Mouse (Mus musculus): ENCODE measurements around the gene Gm28372. TPM values are rescaled to one million over a fixed set of nuclear protein-coding genes. Genes with fewer than 3 reads are reported as not detected.

Gene Gm28372
- polyA plus RNA-seq, 1 experiment from 2014 or later, result not detected

- no peaks in the 10 kb centered on the region for H3K36me3 ChIP-seq (ENCODE audit: control insufficient read depth, insufficient read depth, low read length)
- H3K27me3 ChIP-seq (ENCODE audit: control insufficient read depth, insufficient read depth, low read length), result no peaks in the 10 kb centered on the region
- ATAC-seq (ENCODE audit: insufficient number of reproducible peaks, low FRiP score, low TSS enrichment, low read depth) (no peak), DNase-seq (ENCODE audit: low spot score) (no peak)
- H3K9ac ChIP-seq (ENCODE audit: low read length), result no peak overlapping the region
- no peaks in the 10 kb centered on the region for H3K4me1 ChIP-seq (ENCODE audit: control insufficient read depth, insufficient read depth, low read length)
- H3K9me3 ChIP-seq (ENCODE audit: control insufficient read depth, low read length), result no peaks in the 10 kb centered on the region
- 37% methylated on average over 3 of the region's 3 CpGs for WGBS
- no peak overlapping the region for H3K4me2 ChIP-seq (ENCODE audit: low read depth, severe bottlenecking)
- H3K27ac ChIP-seq (replicated peaks; ENCODE audit: low read depth, low read length), result no peak overlapping the region
- no peak overlapping the region for H3K4me3 ChIP-seq (ENCODE audit: low read depth, low read length)
These were observed 21.8 kb upstream of the Gm28372 start for GRCm38 (mm10) chr2:130383205-130383604.

DNA sequence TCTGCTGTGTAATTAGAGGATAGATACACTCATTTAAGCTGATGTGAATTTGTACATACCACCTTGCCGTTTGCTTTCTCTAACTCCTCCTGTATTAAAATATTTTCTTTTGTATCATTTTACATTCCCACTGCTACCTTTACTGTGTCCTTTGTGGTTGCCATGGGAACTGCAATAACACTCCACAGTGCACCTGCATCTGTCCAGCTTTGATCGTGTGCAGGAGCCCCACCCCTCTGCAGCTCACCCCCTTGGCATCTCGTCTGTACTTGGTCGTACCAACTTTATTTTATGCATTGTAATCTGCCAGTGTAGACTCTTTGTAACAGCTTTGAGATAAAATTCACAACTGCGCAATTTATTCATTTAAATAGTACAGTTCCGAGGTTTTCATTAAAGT is 21.1 kb upstream of the Gm28372 start:
- Histone ChIP-seq H3K36me3 (ENCODE audit: control insufficient read depth, insufficient read depth, low read length) (no peaks in the 10 kb centered on the region), H3K4me1 (ENCODE audit: control insufficient read depth, insufficient read depth, low read length) (no peaks in the 10 kb centered on the region), H3K4me3 (ENCODE audit: low read depth, low read length) (no peak overlapping the region), H3K9ac (ENCODE audit: low read length) (no peak overlapping the region), H3K27me3 (ENCODE audit: control insufficient read depth, insufficient read depth, low read length) (no peaks in the 10 kb centered on the region), H3K27ac (replicated peaks; ENCODE audit: low read depth, low read length) (no peak overlapping the region), H3K4me2 (ENCODE audit: low read depth, severe bottlenecking) (no peak overlapping the region), H3K9me3 (ENCODE audit: control insufficient read depth, low read length) (no peaks in the 10 kb centered on the region)
- 81% methylated on average over 6 of the region's 6 CpGs for WGBS
- DNase-seq (ENCODE audit: low spot score) (no peak), ATAC-seq (ENCODE audit: insufficient number of reproducible peaks, low FRiP score, low TSS enrichment, low read depth) (no peak)

- DNase-seq (ENCODE audit: low spot score) (no peak), ATAC-seq (ENCODE audit: insufficient number of reproducible peaks, low FRiP score, low TSS enrichment, low read depth) (no peak)
- Histone ChIP-seq H3K9ac (ENCODE audit: low read length) (no peak overlapping the region), H3K4me3 (ENCODE audit: low read depth, low read length) (no peak overlapping the region), H3K4me2 (ENCODE audit: low read depth, severe bottlenecking) (no peak overlapping the region), H3K4me1 (ENCODE audit: control insufficient read depth, insufficient read depth, low read length) (no peaks in the 10 kb centered on the region), H3K27me3 (ENCODE audit: control insufficient read depth, insufficient read depth, low read length) (no peaks in the 10 kb centered on the region), H3K36me3 (ENCODE audit: control insufficient read depth, insufficient read depth, low read length) (peaks cover 2% of the 10 kb centered on the region; the same call in 1 of the 2 replicates), H3K9me3 (ENCODE audit: control insufficient read depth, low read length) (no peaks in the 10 kb centered on the region), H3K27ac (replicated peaks; ENCODE audit: low read depth, low read length) (no peak overlapping the region)
- 57% methylated on average over 1 of the region's 1 CpGs for WGBS
These were observed 18.8 kb upstream of the Gm28372 start for GRCm38 (mm10) chr2:130386212-130386611.

DNA sequence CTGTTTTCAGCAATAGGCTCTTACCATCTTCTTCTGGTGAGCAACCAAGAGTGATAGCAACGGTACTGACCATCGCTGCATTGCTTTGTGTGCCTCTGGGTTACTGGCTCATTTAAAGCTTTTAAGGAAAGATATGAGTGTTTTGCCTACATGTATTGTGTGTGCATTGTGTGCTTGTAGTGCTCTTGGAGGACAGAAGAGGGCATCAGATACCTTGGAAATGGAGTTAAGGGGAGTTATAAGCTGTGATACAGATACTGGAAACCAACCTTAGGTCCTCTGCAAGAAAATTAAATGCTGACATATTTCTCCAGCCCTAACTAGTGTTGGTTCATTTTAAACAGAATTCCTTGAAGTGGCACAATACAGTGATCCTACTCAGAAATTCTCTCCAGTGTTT is 16.2 kb upstream of the Gm28372 start:
- no peak overlapping the region for H3K4me2 ChIP-seq (ENCODE audit: low read depth, severe bottlenecking)
- H3K27me3 ChIP-seq (ENCODE audit: control insufficient read depth, insufficient read depth, low read length), result no peaks in the 10 kb centered on the region
- DNase-seq (ENCODE audit: low spot score), result no peak
- no peak overlapping the region for H3K27ac ChIP-seq (replicated peaks; ENCODE audit: low read depth, low read length)
- peaks cover 6% of the 10 kb centered on the region; the same call in 1 of the 2 replicates for H3K36me3 ChIP-seq (ENCODE audit: control insufficient read depth, insufficient read depth, low read length)
- 77% methylated on average over 2 of the region's 2 CpGs for WGBS
- H3K4me3 ChIP-seq (ENCODE audit: low read depth, low read length), result no peak overlapping the region
- ATAC-seq (ENCODE audit: insufficient number of reproducible peaks, low FRiP score, low TSS enrichment, low read depth), result no peak
- H3K9me3 ChIP-seq (ENCODE audit: control insufficient read depth, low read length), result no peaks in the 10 kb centered on the region
- H3K4me1 ChIP-seq (ENCODE audit: control insufficient read depth, insufficient read depth, low read length), result no peaks in the 10 kb centered on the region
- H3K9ac ChIP-seq (ENCODE audit: low read length), result no peak overlapping the region

DNA sequence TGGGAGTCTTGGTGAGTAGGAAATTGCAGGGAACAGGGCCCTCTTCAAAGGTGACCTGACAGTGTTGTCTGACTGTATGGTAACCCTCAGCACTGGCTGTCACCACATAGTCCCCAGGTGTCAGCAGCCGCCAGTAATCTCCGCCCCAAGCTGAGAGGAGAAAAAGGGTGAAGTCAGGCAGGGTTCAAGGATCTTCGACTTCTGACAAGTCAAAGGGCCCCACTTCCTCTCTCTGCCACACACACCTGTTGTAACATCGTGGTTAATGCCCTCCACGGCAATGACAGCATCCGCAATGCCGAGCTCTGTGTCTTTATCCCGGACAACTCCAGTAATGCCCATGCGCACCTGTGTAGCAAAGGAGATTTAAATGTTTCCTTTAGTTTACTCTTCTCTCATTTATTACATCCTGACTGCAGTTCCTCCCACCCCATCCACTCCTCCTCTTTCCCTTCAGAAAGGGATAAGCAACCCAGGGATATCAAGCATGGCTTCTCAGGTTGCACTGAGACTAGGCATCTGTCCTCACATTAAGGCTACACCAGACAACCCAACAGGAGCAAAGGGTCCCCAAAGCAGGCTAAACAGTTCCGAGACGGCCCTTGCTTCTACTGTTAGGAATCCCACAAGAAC is 13.9 kb upstream of the Gm28372 start:
- WGBS, result 84% methylated on average over 11 of the region's 11 CpGs
- Histone ChIP-seq H3K27ac (replicated peaks; ENCODE audit: low read depth, low read length) (no peak overlapping the region), H3K4me1 (ENCODE audit: control insufficient read depth, insufficient read depth, low read length) (no peaks in the 10 kb centered on the region; the same call in 1 of the 2 replicates), H3K9me3 (ENCODE audit: control insufficient read depth, low read length) (no peaks in the 10 kb centered on the region), H3K36me3 (ENCODE audit: control insufficient read depth, insufficient read depth, low read length) (peaks cover 10% of the 10 kb centered on the region; the same call in 1 of the 2 replicates), H3K27me3 (ENCODE audit: control insufficient read depth, insufficient read depth, low read length) (no peaks in the 10 kb centered on the region), H3K4me2 (ENCODE audit: low read depth, severe bottlenecking) (no peak overlapping the region), H3K4me3 (ENCODE audit: low read depth, low read length) (no peak overlapping the region), H3K9ac (ENCODE audit: low read length) (no peak overlapping the region)
- ATAC-seq (ENCODE audit: insufficient number of reproducible peaks, low FRiP score, low TSS enrichment, low read depth) (no peak), DNase-seq (ENCODE audit: low spot score) (no peak)

- Histone ChIP-seq H3K4me2 (ENCODE audit: low read depth, severe bottlenecking) (no peak overlapping the region), H3K36me3 (ENCODE audit: control insufficient read depth, insufficient read depth, low read length) (peaks cover 10% of the 10 kb centered on the region; the same call in 1 of the 2 replicates), H3K27ac (replicated peaks; ENCODE audit: low read depth, low read length) (no peak overlapping the region), H3K4me3 (ENCODE audit: low read depth, low read length) (no peak overlapping the region), H3K9me3 (ENCODE audit: control insufficient read depth, low read length) (no peaks in the 10 kb centered on the region), H3K27me3 (ENCODE audit: control insufficient read depth, insufficient read depth, low read length) (no peaks in the 10 kb centered on the region), H3K4me1 (ENCODE audit: control insufficient read depth, insufficient read depth, low read length) (peaks cover 5% of the 10 kb centered on the region; the same call in 1 of the 2 replicates), H3K9ac (ENCODE audit: low read length) (no peak overlapping the region)
- 74% methylated on average over 3 of the region's 3 CpGs for WGBS
- no peak for ATAC-seq (ENCODE audit: insufficient number of reproducible peaks, low FRiP score, low TSS enrichment, low read depth)
- DNase-seq (ENCODE audit: low spot score), result no peak
These were observed 12.2 kb upstream of the Gm28372 start for GRCm38 (mm10) chr2:130392836-130393235.

DNA sequence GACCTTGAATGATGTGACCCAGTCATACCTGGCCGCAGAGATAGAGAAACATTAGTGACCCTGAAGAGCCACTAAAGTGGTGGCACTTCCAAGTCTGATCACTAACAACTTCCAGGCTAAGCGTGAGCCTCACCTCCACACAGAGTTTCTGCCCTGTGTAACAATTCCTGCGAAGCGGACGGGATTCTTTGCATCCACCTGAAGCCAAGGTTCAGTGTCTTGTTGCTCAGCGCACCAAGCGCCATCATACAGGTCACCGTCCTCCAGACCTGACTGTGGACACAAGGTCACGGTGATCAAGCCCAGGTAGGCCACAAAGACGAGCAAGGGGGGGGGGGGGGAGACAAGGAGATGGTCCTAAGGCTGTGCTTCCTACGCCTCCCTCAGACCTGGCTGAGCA is 9.3 kb upstream of the Gm28372 start:
- ATAC-seq (ENCODE audit: insufficient number of reproducible peaks, low FRiP score, low TSS enrichment, low read depth) (no peak), DNase-seq (ENCODE audit: low spot score) (no peak)
- Histone ChIP-seq H3K9ac (ENCODE audit: low read length) (no peak overlapping the region), H3K4me1 (ENCODE audit: control insufficient read depth, insufficient read depth, low read length) (peaks cover 5% of the 10 kb centered on the region; the same call in 1 of the 2 replicates), H3K36me3 (ENCODE audit: control insufficient read depth, insufficient read depth, low read length) (peaks cover 10% of the 10 kb centered on the region; the same call in 1 of the 2 replicates), H3K4me2 (ENCODE audit: low read depth, severe bottlenecking) (no peak overlapping the region), H3K27me3 (ENCODE audit: control insufficient read depth, insufficient read depth, low read length) (no peaks in the 10 kb centered on the region), H3K9me3 (ENCODE audit: control insufficient read depth, low read length) (no peaks in the 10 kb centered on the region), H3K27ac (replicated peaks; ENCODE audit: low read depth, low read length) (no peak overlapping the region), H3K4me3 (ENCODE audit: low read depth, low read length) (no peak overlapping the region)
- 90% methylated on average over 11 of the region's 11 CpGs for WGBS

- Histone ChIP-seq H3K27me3 (ENCODE audit: control insufficient read depth, insufficient read depth, low read length) (no peaks in the 10 kb centered on the region), H3K9ac (ENCODE audit: low read length) (peak within 1 kb of the TSS; percentile 80), H3K4me1 (ENCODE audit: control insufficient read depth, insufficient read depth, low read length) (peaks cover 5% of the 10 kb centered on the region; the same call in 1 of the 2 replicates), H3K9me3 (ENCODE audit: control insufficient read depth, low read length) (no peaks in the 10 kb centered on the region), H3K4me3 (ENCODE audit: low read depth, low read length) (peak within 1 kb of the TSS; percentile 69), H3K4me2 (ENCODE audit: low read depth, severe bottlenecking) (peak within 1 kb of the TSS; percentile 65), H3K36me3 (ENCODE audit: control insufficient read depth, insufficient read depth, low read length) (peaks cover 8% of the 10 kb centered on the region; the same call in 1 of the 2 replicates), H3K27ac (replicated peaks; ENCODE audit: low read depth, low read length) (peak within 1 kb of the TSS; percentile 80)
- DNase-seq (ENCODE audit: low spot score) (peak; percentile 86), ATAC-seq (ENCODE audit: insufficient number of reproducible peaks, low FRiP score, low TSS enrichment, low read depth) (peak; percentile 88)
- under 1% methylated on average over 42 of the region's 53 CpGs for WGBS
These were observed 7.7 kb upstream of the Gm28372 start, which contains the start of gene Cpxm1 for GRCm38 (mm10) chr2:130397186-130397985. Gene Cpxm1 (minus strand): TSS chr2:130397574.

Data from limb, embryonic 11.5 days (tissue).